13 mouse cellular contexts compared by ENCODE assay signal in the genomic region with DNA sequence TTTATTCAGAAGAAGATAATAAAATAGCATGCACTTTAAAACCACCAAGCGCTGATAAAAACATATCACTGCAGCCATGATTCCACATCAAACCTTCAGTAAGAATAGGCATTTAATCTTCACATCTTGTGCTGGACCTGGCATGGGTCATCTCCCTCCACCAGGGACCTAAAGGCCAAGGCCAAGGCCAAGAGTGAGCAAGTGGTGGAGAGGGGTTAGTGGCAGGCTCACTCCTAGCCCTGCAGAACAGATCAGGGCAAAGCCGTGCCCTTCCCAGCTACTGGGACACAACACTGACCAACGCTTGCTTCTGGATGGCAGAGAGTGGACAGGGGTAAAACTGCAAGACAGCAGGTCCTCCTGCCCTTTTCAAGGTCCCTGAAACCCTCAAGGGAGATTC. TPM values are rescaled to one million over a fixed set of nuclear protein-coding genes. Genes with fewer than 3 reads are reported as not detected.
A peak's percentile ranks its signal among the peaks of the same experiment; 100 is the strongest.
DNase-seq lines count a peak whose midpoint lies in the region; ATAC-seq lines count a peak whose summit lies in the region.
"Had no signal": no experiment of that assay in that cellular context is flagged by ENCODE, and none has a peak within 500 bp of the region (broad histone marks: within the 10 kb centered on the region; RNA-seq: fewer than 3 reads in every experiment).

No protein-coding gene starts in this region.

- ATAC-seq in hindbrain, embryonic 14.5 days (ENCODE audit: low FRiP score), result no peak
- no peak for ATAC-seq in hindbrain, embryonic 16.5 days
- no peak for ATAC-seq in neural tube, embryonic 15.5 days (ENCODE audit: low FRiP score)

- no peak overlapping the region for H3K27ac ChIP-seq in hindbrain, embryonic 14.5 days
- H3K27ac ChIP-seq in hindbrain, embryonic 16.5 days (ENCODE audit: low read depth, low read length), result no peak overlapping the region
- no peak overlapping the region for H3K27ac ChIP-seq in neural tube, embryonic 15.5 days (replicated peaks)
- H3K27ac ChIP-seq: intestine, embryonic 15.5 days had no signal

- 90% methylated on average over 3 of the region's 3 CpGs for WGBS in hindbrain, embryonic 14.5 days
- WGBS in hindbrain, embryonic 16.5 days, result 91% methylated on average over 3 of the region's 3 CpGs
- 80% methylated on average over 3 of the region's 3 CpGs for WGBS in neural tube, embryonic 15.5 days

- no peak overlapping the region for H3K9ac ChIP-seq in hindbrain, embryonic 14.5 days
- H3K9ac ChIP-seq in hindbrain, embryonic 16.5 days (ENCODE audit: low read depth, low read length), result no peak overlapping the region
- H3K9ac ChIP-seq in neural tube, embryonic 15.5 days (replicated peaks), result peak overlapping the region; percentile 93; the same call in 1 of the 2 replicates

- H3K4me3 ChIP-seq in hindbrain, embryonic 14.5 days (replicated peaks; ENCODE audit: low read length), result 0 out of 2 replicates have a peak overlapping the region, but pooled peaks have one; percentile 94
- no peak overlapping the region for H3K4me3 ChIP-seq in hindbrain, embryonic 16.5 days (ENCODE audit: low read length)
- H3K4me3 ChIP-seq in neural tube, embryonic 15.5 days (replicated peaks), result no peak overlapping the region
- H3K4me3 ChIP-seq: erythroblast, embryonic 14.5 days; intestine, embryonic 15.5 days had no signal

- H3K4me2 ChIP-seq in hindbrain, embryonic 14.5 days (replicated peaks), result no peak overlapping the region
- H3K4me2 ChIP-seq in hindbrain, embryonic 16.5 days (ENCODE audit: low read length), result no peak overlapping the region
- no peak overlapping the region for H3K4me2 ChIP-seq in neural tube, embryonic 15.5 days

- DNase-seq in adrenal gland, adult 2 months, result peak; percentile 84
- no peak for DNase-seq in adrenal gland, postnatal 4 days (ENCODE audit: low spot score in 2 of 2)
- no peak for DNase-seq in hindbrain, embryonic 14.5 days (ENCODE audit: low spot score)
- DNase-seq in neural tube, embryonic 10.5 days (ENCODE audit: extremely low spot score, low spot score), result no peak
- no peak for DNase-seq in layer of hippocampus, adult 8-10 months (ENCODE audit: low spot score in 2 of 2)
- no peak for DNase-seq in urinary bladder, adult 18-20 months (ENCODE audit: low spot score in 2 of 2)
- DNase-seq: gastrocnemius, postnatal 14 days; right cerebral cortex, postnatal 4 days had no signal

- no peaks in the 10 kb centered on the region for H3K9me3 ChIP-seq in hindbrain, embryonic 14.5 days (ENCODE audit: control insufficient read depth, low read length)
- no peaks in the 10 kb centered on the region for H3K9me3 ChIP-seq in hindbrain, embryonic 16.5 days (ENCODE audit: control insufficient read depth, low read length)
- no peaks in the 10 kb centered on the region for H3K9me3 ChIP-seq in neural tube, embryonic 15.5 days (replicated peaks)
- H3K9me3 ChIP-seq: intestine, embryonic 15.5 days had no signal

- no peaks in the 10 kb centered on the region for H3K27me3 ChIP-seq in hindbrain, embryonic 14.5 days (ENCODE audit: control insufficient read depth, insufficient read depth, low read length)
- no peaks in the 10 kb centered on the region for H3K27me3 ChIP-seq in hindbrain, embryonic 16.5 days (replicated peaks; ENCODE audit: control insufficient read depth, insufficient read depth, low read length)
- no peaks in the 10 kb centered on the region for H3K27me3 ChIP-seq in neural tube, embryonic 15.5 days (replicated peaks)
- H3K27me3 ChIP-seq: intestine, embryonic 15.5 days had no signal

- H3K4me1 ChIP-seq in hindbrain, embryonic 14.5 days (replicated peaks; ENCODE audit: control insufficient read depth, insufficient read depth, low read length), result peaks cover 25% of the 10 kb centered on the region
- peaks cover 22% of the 10 kb centered on the region for H3K4me1 ChIP-seq in hindbrain, embryonic 16.5 days (ENCODE audit: control insufficient read depth, insufficient read depth, low read depth, low read length)
- H3K4me1 ChIP-seq in neural tube, embryonic 15.5 days, result peaks cover 36% of the 10 kb centered on the region

- H3K36me3 ChIP-seq in hindbrain, embryonic 14.5 days (replicated peaks; ENCODE audit: control insufficient read depth, insufficient read depth), result peaks cover 49% of the 10 kb centered on the region
- peaks cover 31% of the 10 kb centered on the region for H3K36me3 ChIP-seq in hindbrain, embryonic 16.5 days (ENCODE audit: control insufficient read depth, insufficient read depth, low read length)
- peaks cover 48% of the 10 kb centered on the region for H3K36me3 ChIP-seq in neural tube, embryonic 15.5 days

RNA-seq across cellular contexts. Expression of a gene that starts 0.9 kb away (rescaled TPM):
- 10 to 100 TPM; 21.9 to 46.1 TPM for total RNA-seq in adrenal gland, adult 2 months (2021)
- 79.2 and 82.6 TPM in 2 replicates for polyA plus RNA-seq in adrenal gland, adult 2 months (2012; rRNA removed)
- total RNA-seq in adrenal gland, postnatal 4 days (2021), result 10 to 100 TPM; 40.7 to 48.1 TPM
- polyA plus RNA-seq in hindbrain, embryonic 14.5 days (2014; fragmentation: Nextera tagmentation; extraction: Ambion mirVana), result 154 and 160 TPM in 2 replicates
- polyA plus RNA-seq in hindbrain, embryonic 16.5 days (2015; fragmentation: Nextera tagmentation; extraction: Ambion mirVana), result 180 and 196 TPM in 2 replicates
- polyA plus RNA-seq in neural tube, embryonic 15.5 days (2015; fragmentation: Nextera tagmentation; extraction: Ambion mirVana), result 141 and 167 TPM in 2 replicates
- total RNA-seq in layer of hippocampus, adult 8-10 months (2022), result 100 to 1,000 TPM; 132 to 156 (median 148) TPM

RNA-seq across cellular contexts. Expression of a gene that starts 11.1 kb away (rescaled TPM):
- 100 to 1,000 TPM; 149 to 202 TPM for total RNA-seq in adrenal gland, adult 2 months (2021)
- 240 and 306 TPM in 2 replicates for polyA plus RNA-seq in adrenal gland, adult 2 months (2012; rRNA removed)
- total RNA-seq in adrenal gland, postnatal 4 days (2021), result 10 to 100 TPM; 91.3 to 93.3 TPM
- 37.0 and 44.8 TPM in 2 replicates for polyA plus RNA-seq in hindbrain, embryonic 14.5 days (2014; fragmentation: Nextera tagmentation; extraction: Ambion mirVana)
- 50.2 and 50.7 TPM in 2 replicates for polyA plus RNA-seq in hindbrain, embryonic 16.5 days (2015; fragmentation: Nextera tagmentation; extraction: Ambion mirVana)
- 44.5 and 53.6 TPM in 2 replicates for polyA plus RNA-seq in neural tube, embryonic 15.5 days (2015; fragmentation: Nextera tagmentation; extraction: Ambion mirVana)
- total RNA-seq in layer of hippocampus, adult 8-10 months (2022), result 10 to 100 TPM; 48.5 to 57.8 (median 54.0) TPM

RNA-seq across cellular contexts. Expression of a gene that starts 24.4 kb away (rescaled TPM):
- 100 to 1,000 TPM; 143 to 184 TPM for total RNA-seq in adrenal gland, adult 2 months (2021)
- polyA plus RNA-seq in adrenal gland, adult 2 months (2012; rRNA removed), result 299 and 410 TPM in 2 replicates
- 100 to 1,000 TPM; 253 to 266 TPM for total RNA-seq in adrenal gland, postnatal 4 days (2021)
- 33.4 and 41.5 TPM in 2 replicates for polyA plus RNA-seq in hindbrain, embryonic 14.5 days (2014; fragmentation: Nextera tagmentation; extraction: Ambion mirVana)
- 35.0 and 39.1 TPM in 2 replicates for polyA plus RNA-seq in hindbrain, embryonic 16.5 days (2015; fragmentation: Nextera tagmentation; extraction: Ambion mirVana)
- polyA plus RNA-seq in neural tube, embryonic 15.5 days (2015; fragmentation: Nextera tagmentation; extraction: Ambion mirVana), result 41.6 and 42.7 TPM in 2 replicates
- total RNA-seq in layer of hippocampus, adult 8-10 months (2022), result 100 to 1,000 TPM; 188 to 216 (median 197) TPM

RNA-seq across cellular contexts. Expression of a gene that starts 31.1 kb away (rescaled TPM):
- 1 to 10 TPM; 3.6 to 6.4 TPM for total RNA-seq in adrenal gland, adult 2 months (2021)
- polyA plus RNA-seq in adrenal gland, adult 2 months (2012; rRNA removed), result 10.0 and 10.3 TPM in 2 replicates
- total RNA-seq in adrenal gland, postnatal 4 days (2021), result 1 to 10 TPM; 3.5 to 3.8 TPM
- 0.22 and 0.29 TPM in 2 replicates for polyA plus RNA-seq in hindbrain, embryonic 14.5 days (2014; fragmentation: Nextera tagmentation; extraction: Ambion mirVana)
- polyA plus RNA-seq in hindbrain, embryonic 16.5 days (2015; fragmentation: Nextera tagmentation; extraction: Ambion mirVana), result 0.20 and 0.33 TPM in 2 replicates
- 0.27 and 0.55 TPM in 2 replicates for polyA plus RNA-seq in neural tube, embryonic 15.5 days (2015; fragmentation: Nextera tagmentation; extraction: Ambion mirVana)
- total RNA-seq in layer of hippocampus, adult 8-10 months (2022), result 10 to 100 TPM in 2 of 4 experiments, 1 to 10 TPM in 2; 1.1 to 19.4 (median 6.8) TPM
- total RNA-seq: common myeloid progenitor, adult 5-6 weeks had no signal

RNA-seq across cellular contexts. Expression of a gene that starts 40.8 kb away (rescaled TPM):
- total RNA-seq in adrenal gland, adult 2 months (2021), result not detected
- 0.28 and 0.34 TPM in 2 replicates for polyA plus RNA-seq in adrenal gland, adult 2 months (2012; rRNA removed)
- under 1 TPM; 0.20 to 0.23 TPM for total RNA-seq in adrenal gland, postnatal 4 days (2021)
- 0.09 TPM in 1 of 2 replicates, not detected in the other for polyA plus RNA-seq in hindbrain, embryonic 14.5 days (2014; fragmentation: Nextera tagmentation; extraction: Ambion mirVana)
- not detected in 2 replicates for polyA plus RNA-seq in hindbrain, embryonic 16.5 days (2015; fragmentation: Nextera tagmentation; extraction: Ambion mirVana)
- polyA plus RNA-seq in neural tube, embryonic 15.5 days (2015; fragmentation: Nextera tagmentation; extraction: Ambion mirVana), result 0.74 TPM in 1 of 2 replicates, not detected in the other
- total RNA-seq in layer of hippocampus, adult 8-10 months (2022), result under 1 TPM in 3 of 4 experiments, not detected in 1; 0.16 to 0.20 (median 0.18) TPM
- total RNA-seq: gastrocnemius, postnatal 14 days had no signal
- polyA plus RNA-seq: erythroblast, embryonic 14.5 days had no signal
